Mouse (Mus musculus): Measurements from ENCODE around the gene Nav2.

DNA sequence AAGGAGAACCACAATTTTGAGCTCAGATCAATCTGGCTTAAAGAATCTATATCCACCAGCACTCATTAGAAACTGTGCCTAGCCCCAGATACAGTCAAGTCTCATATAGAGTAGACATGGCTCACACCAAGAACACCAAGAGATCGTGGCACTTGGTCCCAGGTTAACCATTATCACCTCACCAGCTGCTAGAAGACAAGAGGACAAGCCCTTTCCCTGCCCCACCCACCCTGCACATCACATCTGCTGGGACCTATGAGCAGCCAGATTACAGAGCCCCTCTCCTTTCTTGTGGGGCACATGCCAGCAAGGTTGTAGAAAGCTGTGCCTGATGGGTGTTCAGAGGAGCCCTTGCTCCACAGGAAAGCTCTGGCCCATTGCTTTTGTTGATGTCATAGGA is 411.5 kb downstream of the Nav2 start:
- no peak for TF ChIP-seq POLR2A (IDR thresholded peaks at IDR 0.05; ENCODE audit: borderline replicate concordance, extremely low read depth, insufficient read depth, insufficient read length, poor library complexity, severe bottlenecking)
- TF ChIP-seq CTCF (IDR thresholded peaks at IDR 0.05; ENCODE audit: borderline replicate concordance, extremely low read depth, insufficient read depth, insufficient read length), result no peak
